Mouse (Mus musculus) layer of hippocampus, adult 9-11 months (tissue): ENCODE results near the gene Trdmt1.
"Not testable (repeated sequence)": the region's sequence is repeated elsewhere in the genome, so short reads cannot be mapped to it uniquely, and the experiment has no call there.

Source experiments
- DNase-seq: peaks from one replicate; pipeline ENCODE4 v3.0.0; 2022

The Trdmt1 gene

DNA sequence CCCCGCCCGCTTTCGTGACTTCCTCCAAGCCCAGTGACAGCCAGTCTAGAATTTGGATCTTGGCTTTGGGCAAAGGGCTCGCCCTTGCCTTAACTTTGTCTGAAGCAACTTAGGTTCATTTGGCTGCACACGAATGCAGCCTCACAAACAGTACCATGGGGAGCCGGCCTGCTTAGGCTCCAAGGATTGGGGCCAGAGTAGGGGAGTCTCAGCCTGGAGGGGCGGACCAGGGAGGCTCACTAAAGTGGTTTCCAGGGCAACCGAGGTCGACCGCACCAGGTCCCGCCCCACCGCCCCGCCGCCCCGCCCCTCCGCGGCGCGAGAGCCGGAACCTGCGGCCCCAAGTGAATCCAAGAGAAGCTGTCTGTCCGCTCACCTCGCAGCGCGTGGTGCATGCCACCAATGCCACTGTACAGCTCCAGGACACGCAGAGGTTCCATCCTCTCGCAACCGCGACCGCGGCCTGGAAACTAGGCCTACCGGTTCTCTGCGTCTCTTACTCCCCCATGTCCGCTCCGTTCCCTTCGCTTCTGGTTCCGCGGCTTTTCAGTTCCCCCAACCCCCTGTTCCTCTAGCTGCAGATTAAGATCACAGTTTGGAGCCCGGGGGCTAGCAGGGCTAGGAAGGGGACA lies at the start of gene Trdmt1:
Gene Trdmt1, minus strand, starts transcription at position 476 of the 632 bp plus-strand sequence.
- peak; percentile 79 for DNase-seq

DNA sequence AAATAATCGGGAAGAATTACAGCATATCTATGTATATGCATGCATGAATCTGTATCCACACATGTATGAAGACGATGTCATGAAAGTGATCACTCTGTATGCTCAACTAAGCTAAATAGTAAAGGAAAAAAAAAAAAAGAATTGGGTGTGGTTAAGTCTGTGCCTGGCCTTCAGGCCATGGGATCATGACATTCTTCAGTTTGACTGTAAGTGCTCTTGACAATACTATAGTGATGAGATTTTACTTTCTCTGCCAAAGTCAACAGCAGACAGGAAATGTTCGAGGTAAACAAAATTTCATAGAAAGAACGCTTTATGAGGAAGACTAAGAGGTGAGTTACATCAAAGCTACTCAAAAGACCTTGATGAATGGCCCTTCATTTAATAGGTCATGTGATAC lies 48.9 kb upstream of the Trdmt1 start:
- DNase-seq, result no peak

DNA sequence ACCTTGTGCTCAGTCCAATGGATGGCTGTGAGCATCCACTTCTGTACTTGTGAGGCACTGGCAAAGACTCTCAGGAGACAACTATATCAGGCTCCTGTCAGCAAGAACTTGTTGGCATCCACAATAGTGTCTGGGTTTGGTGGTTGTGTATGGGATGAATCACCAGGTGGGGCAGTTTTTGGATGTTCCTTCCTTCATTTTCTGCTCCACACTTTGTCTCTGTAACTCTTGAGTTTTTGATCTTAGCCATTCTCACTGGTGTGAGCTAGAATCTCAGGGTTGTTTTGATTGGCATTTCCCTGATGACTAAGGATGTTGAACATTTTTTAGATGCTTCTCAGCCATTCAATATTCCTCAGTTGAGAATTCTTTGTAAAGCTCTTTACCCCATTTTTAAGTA lies 39.3 kb upstream of the Trdmt1 start:
- not testable (repeated sequence) for DNase-seq

DNA sequence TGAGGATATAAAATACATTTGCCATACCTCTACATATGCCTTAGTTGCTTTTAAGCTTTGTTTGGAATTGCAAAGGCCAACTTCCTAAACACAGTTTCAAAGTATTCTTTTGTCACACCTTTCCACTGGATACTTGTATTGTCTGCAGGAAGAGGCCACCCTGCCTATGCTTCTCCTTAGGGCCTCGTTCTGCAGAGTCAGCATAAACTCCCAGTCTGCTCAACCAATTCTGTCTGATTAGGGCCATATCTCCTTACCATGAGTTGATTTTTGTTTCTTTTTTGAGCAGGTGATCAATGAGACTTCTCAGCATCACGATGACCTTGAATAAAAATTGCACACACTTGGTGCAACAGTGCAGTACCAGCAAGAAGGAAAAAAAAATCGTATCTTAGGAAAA lies 37.7 kb upstream of the Trdmt1 start:
- no peak for DNase-seq

DNA sequence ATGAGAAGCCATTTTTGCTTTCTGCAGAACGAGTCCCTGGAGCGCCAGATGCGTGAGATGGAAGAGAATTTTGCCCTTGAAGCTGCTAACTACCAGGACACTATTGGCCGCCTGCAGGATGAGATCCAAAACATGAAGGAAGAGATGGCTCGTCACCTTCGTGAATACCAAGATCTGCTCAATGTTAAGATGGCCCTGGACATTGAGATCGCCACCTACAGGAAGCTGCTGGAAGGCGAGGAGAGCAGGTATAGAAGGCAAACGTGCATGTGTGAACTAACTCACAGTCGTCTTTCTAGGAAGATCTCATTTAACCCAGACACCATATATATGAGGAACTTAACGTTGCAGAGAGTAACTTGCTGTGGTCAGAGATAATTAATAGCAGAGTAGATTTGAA lies 35.5 kb upstream of the Trdmt1 start:
- DNase-seq, result no peak

DNA sequence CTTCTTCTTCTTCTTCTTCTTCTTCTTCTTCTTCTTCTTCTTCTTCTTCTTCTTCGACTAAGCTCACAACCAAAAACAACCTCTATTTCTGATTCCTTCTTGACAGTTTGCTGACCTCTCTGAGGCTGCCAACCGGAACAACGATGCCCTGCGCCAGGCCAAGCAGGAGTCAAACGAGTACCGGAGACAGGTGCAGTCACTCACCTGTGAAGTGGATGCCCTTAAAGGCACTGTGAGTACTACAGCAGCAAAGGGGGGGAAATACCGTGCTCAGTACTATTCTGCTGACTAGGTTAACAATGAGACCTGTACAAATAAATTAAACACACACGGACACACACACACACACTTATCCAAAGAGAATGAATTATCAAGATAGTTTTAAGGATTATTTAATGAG lies 34.8 kb upstream of the Trdmt1 start:
- no peak for DNase-seq

DNA sequence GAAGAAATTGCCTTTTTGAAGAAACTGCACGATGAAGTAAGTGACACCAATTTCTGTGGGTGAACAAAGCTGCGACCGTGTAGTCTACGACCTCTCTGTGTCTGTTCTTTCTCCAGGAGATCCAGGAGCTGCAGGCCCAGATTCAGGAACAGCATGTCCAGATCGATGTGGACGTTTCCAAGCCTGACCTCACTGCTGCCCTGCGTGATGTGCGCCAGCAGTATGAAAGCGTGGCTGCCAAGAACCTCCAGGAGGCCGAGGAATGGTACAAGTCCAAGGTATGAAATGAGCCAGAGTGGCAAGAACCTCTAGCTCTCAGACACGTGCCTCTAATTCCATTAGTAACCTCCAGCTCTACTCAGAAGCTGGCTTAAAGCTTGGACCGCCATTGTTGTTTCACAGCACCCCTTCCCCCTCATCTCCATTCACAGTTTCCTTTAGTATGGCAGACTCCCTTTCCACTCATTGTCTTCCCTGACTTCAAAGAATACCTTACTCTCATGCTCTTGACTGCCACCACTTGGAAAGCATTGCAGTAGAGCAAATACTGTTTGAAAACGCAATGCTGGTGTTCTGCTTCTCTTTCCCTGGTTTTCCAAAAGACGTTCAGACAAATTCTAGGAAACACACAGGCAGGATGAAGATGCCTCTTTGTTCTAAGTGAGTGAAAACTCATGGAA lies 34.1 kb upstream of the Trdmt1 start:
- no peak for DNase-seq

DNA sequence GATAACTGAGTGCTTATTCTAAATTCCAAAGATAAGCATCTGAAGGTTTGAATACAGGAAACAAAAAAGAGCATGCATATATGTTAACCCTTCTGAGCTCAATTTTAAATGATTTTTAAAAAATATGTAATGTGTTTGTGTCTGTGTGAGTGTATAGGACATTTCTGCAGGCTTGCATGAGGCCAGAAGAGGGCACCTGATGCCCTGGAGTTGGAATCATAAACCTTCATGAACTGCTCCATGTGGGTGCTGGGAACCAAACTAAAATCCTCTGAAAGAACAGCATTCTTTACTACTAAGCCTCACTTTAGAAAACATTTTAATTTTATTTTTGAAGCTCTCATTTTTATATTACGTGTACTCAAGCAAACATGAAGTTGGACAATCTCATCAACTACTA lies 32.9 kb upstream of the Trdmt1 start:
- DNase-seq, result no peak

DNA sequence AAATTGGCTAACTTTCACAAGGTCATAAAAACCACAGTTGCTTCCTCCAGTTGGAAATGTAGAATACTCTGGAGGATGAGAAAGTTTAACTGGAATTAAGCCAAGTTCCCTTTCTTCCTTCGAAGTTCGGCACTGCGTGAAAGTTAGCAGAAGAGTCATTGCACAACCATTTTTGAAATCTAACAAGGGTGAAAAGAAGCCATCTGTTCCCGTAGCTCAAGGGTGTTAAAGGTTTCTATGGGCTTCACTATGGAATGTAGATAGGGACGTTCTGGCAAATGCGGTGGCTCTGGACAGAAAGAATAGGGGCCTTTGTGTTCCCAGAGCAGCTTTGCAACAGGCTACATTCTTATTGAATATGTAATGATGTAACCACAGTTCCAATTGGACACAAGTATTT lies 31.5 kb upstream of the Trdmt1 start:
- peak; percentile 4 for DNase-seq

DNA sequence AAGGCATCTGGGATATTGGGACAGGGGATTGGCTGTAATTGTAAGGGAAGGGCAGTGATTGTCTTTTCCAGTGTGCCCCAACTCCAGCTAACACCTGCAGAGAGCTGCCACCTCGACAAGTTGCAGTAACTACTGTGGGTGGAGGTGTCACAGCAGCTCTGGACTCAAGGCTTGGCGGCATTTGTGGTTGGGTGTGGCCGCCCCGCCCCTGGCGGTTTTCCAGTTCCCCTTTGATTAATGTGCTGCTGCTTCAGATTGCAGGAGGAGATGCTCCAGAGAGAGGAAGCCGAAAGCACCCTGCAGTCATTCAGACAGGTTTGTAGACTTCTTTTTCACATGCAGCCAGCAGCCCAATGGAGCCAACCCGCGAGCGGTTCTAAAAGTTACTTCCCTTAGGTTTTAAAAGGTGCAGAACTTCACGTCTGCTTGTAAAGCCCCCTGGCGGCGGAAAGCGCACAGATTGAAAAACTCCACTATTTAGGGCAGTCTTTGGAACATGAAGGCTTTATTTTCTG lies 30.9 kb upstream of the Trdmt1 start:
- DNase-seq, result peak; percentile 53

DNA sequence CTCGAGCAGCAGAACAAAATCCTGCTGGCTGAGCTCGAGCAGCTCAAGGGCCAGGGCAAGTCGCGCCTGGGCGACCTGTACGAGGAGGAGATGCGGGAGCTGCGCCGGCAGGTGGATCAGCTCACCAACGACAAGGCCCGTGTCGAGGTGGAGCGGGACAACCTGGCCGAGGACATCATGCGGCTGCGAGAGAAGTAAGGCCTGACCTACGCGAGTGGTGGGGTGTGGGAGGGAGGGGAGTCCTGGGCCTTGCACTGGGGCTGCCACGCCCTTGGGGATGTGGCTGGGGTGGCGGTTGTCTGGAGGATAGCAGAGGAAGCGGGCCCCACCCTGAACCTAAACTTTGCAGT lies 30.3 kb upstream of the Trdmt1 start:
- no peak for DNase-seq

DNA sequence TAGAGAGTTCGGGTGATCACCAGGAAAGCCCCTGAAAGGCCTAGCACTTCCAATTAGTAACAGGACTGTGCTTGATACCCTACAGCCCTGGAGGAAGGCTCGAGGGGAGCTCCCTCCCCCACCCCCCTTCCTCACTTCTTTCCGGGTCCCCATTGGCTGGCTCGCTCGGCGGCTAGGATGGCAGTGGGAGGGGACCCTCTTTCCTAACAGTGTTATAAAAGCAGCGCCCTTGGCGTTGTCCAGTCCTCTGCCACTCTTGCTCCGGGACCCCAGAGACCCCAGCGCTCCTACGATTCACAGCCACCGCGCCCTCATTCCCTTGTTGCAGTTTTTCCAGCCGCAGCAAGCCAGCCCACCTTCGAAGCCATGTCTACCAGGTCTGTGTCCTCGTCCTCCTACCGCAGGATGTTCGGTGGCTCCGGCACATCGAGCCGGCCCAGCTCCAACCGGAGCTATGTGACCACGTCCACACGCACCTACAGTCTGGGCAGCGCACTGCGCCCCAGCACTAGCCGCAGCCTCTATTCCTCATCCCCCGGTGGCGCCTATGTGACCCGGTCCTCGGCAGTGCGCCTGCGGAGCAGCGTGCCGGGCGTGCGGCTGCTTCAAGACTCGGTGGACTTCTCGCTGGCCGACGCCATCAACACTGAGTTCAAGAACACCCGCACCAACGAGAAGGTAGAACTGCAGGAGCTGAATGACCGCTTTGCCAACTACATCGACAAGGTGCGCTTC lies 29.8 kb upstream of the Trdmt1 start:
- peak; percentile 26 for DNase-seq

DNA sequence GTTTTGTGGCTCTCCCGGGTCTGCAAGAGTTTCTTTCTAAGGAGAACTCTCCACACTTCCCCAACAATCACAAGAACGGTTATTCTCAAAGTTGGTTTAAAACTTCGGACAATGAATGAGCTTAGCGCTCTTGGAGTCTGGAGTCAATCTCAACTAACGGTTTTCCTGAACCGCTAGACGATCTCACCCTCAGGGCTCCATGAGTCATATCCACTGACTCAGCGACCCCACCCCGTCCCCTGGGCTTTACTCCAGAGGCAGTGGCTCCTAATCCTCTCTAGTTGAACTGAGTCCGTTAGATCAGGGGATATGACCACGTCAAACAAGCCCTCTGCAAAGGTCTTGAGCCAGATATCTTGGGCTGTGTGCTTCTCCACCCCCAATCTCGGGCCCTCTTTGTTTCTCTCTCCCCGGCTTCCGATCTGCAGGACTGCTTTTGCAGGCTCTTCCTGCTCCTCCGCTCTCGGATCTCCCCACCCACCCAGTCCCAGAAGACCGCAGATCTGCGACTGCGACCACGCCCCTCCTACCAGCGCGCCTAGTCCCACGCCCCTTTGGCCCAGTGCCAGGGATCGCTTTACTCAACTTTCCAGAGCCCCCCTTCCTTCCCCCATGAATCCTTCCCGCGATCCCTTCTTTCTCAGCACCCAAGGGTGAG lies 29.1 kb upstream of the Trdmt1 start, which contains the start of gene Vim:
Gene Vim, plus strand, starts transcription at position 520 of the 658 bp plus-strand sequence.
- peak; percentile 32 for DNase-seq

DNA sequence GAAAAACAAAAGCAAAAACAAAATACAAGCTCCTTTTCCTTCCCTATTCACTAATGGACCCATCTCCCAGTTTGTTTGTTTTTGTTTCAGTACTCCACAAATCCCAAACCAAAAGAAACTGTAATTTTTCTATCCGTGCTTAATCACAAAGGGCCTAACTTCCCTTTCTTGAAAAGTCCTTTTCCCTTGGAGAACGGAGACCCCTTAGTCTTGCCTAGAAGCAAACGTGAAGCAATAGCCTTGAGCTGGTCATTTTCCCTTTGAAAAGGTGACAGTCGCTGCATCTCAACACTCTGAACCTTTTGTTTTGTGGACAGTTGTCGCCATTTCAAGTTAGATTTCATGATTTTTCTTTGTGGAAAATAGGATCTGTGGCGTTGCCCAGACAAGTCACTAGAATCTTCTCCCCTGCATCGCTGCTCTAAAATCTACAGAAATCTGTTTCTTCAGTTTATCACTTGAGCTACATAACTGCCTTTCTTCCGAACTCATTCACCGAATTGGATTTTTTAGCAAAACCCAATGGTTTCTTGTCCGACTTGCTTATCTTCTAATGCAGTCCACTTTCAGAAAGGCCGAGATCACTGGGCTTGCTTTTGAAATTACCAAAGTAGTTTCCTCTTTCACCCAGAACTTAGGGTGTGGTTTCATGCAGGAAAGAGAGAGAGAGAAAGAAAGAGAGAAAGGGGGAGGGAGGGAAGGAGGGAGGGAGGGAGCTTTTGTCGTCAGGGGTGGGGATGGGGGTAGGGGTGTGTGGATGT lies 28.4 kb upstream of the Trdmt1 start:
- DNase-seq, result no peak

DNA sequence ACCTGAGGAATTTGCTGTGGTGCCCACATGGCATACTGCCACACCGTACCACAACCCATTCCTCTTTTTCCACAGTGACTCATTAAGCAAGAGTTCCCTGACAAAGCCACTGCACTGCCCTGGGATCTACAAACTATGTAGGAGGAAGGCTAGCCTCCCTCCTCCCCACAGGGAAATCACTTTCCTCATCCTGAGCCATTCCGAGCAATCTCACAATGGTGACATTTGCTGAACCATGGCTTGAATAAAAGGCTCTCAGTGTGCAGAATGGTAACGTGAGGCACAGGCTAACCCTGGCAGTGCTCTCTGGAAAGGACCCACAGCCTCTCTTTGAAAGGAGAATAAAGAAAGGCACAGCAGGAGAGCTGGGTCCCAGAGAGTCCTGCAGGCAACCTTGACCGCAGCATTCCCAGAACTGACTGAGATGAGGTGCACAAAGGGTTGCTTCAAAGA lies 27.7 kb upstream of the Trdmt1 start:
- DNase-seq, result no peak

DNA sequence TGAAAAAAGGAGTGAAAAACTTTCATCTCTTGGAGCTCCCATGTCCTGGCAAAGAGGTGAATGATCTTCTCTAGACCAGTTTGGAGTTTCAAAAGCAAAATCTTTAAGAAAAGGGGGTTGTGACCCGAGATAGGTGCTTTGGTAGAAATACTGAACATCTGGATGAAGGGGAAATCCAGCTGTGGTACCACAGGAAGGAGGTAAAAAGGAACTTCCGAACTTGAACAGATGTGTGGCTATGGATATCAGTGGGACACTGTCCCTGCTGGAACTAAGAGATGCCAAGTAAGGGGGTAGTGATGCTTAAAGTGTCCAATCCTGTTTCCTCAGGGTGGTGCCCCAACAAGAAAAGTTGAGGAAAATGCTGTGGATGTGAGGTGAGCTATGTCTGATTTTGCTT lies 25.7 kb upstream of the Trdmt1 start:
- no peak for DNase-seq

DNA sequence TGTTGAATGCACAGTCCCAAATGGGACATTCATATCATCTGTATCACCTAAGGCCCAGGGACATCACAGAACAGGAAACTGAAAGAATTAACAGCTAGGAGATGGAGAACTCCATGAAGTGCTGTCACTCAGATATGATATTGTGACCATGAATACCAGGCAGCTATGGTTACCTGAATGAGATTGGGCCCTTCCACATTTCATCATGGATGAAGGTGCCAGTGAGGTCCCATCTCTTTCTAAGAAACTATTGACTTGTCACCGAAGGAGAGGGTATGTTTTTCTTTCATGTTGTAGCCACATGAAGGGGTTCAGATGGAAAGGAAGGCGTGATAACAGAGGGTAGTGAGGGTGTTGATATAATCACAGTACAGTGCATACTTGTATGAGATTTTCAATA lies 15.9 kb upstream of the Trdmt1 start:
- no peak for DNase-seq

DNA sequence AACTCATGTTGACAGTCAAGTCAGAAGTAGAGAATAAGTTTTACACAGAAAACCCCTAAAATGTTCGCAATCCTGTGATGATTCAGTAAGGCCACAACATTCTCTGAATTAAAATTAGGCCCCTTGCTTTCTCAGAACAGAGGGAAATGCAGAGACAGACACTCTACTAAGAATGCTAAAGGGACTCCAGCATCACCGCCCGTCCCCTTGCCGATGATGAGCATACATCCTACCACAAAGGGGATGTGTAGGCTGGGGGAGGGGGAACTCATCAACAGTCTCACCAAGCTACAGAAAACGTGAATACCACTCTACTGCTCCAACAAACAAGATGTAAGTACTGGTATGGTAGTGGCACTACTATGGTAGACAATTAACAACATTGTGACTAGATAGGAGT lies 15.3 kb upstream of the Trdmt1 start:
- DNase-seq, result no peak

DNA sequence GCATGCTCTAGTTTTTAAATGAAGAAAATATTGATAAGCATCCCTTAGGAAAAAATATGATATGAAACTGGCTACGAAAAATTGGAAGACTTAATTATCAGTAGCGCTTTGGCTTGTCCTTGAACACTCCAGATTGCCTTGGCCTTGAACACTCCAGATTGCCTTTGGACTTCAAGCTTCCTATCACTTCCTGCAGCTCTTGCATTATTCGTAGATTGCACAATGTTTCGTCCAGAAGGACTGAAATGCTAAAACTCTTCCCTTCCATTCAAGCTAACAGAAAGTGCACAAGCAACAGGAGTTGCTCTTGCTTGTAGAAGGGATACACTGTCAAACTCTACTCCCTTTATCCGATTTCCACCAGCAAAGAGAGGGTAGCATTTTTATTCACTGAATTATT lies 14.8 kb upstream of the Trdmt1 start:
- DNase-seq, result no peak

DNA sequence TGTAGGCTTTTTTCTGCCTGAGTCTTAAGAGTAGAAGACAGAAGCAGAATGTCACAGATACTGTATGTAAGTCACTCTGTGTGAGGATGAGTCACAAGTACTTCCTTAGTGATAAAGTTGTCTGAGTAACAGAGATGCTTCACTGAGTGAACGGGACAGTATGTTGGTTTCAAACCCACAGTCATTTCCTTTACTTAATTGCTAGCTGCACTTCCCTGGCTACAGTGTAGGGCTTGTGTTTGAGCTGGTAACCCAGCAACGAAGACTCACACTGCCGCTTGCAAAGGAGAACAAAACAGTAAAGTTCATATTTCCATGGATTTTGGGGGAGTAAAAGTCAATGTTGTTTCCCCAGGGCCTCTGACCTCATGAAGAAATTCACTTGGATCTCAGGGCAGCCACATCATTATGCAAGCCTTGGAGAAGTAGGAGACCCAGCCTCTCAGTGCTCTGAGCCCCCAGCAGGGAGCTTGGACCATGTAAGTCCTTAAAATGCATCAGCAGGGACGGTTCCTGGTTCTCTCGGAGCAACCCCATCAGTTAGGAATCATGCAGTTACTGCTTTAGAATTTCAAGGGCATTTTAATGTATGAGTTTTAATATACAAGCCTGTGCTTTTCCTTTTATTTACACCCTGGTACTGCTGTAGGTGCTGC lies 14.3 kb upstream of the Trdmt1 start:
- DNase-seq, result no peak

DNA sequence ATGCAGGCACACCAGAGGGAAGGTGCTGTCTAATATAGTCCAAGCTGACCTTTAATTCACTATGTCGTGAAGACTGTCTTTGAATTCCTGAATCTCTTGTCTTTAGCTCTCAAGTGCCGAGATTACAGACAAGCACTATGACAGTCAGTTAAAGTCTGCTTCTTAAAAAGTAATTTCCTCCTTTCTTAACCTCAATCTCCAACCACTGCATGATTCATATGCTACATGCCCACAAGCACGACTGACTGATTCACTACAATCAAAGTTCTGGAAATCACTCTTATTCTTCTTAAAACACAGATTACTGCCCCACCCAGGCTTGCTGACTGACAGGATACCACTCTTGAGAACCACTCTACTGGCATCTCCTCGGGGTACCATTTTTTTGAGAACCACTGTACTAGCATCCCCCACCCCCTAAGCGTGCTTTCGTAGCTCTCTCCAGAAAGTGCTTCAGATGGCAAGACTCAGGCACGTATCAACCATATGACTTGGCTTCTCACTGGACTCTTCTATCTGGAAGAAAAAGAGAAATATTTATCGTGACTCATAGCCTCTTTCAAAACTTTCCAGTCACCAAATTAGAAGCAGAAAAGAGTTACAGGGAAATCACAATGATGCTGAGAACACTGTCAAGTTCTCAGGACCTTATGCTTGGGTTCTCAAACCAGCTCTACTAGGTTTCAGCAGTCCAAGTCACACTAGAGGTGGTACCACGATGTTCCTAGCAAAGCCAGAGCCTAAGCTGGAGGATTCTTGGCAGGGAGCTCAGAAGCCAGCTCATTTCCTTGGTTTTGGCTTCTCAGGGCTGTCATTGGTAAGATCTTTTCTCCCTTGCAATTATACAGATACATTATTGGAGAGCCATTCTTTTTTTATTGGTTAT lies 12.9 kb upstream of the Trdmt1 start:
- no peak for DNase-seq
